Mouse (Mus musculus): ENCODE measurements around the gene Il20rb. TPM values are rescaled to one million over a fixed set of nuclear protein-coding genes. Genes with fewer than 3 reads are reported as not detected.

Il20rb gene
- total and polyA plus RNA-seq, 3 experiments = 0.50 to 1.9 TPM; not detected in 1

DNA sequence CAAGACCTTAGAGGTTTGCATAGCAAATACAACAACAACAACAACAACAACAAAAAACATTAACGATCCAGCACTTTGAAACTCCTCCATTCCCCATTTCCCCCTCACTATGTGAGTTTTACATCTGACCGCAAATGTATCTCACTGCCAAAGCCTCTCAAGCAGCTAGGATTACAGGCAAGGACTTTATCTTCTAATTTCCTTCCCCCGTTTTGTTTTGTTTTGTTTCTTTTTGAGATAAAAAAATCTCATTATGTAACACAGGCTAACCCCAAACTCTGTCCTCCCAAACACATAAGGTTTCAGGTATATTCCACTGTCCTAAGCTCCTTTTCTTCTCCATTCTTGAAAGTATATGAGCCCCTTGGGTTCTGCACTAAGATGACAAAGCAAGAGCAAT, 48.1 kb upstream of the Il20rb start:
- Histone ChIP-seq H3K4me1 (ENCODE audit: control insufficient read depth in 1 of 2, insufficient read depth in 2 of 2, low read length in 2 of 2) (peaks cover 16 to 23% of the 10 kb centered on the region in 2 experiments), H3K27ac (ENCODE audit: control insufficient read depth, low read depth, low read length) (no peak overlapping the region), H3K9ac (ENCODE audit: control insufficient read depth, low read depth, low read length, poor library complexity, severe bottlenecking) (no peak overlapping the region), H3K27me3 (ENCODE audit: control insufficient read depth in 1 of 2, insufficient read depth in 2 of 2, low read length in 2 of 2) (no peaks in the 10 kb centered on the region), H3K79me2 (ENCODE audit: control insufficient read depth, insufficient read depth, low read length, poor library complexity) (peaks cover 54% of the 10 kb centered on the region), H3K9me3 (replicated peaks; ENCODE audit: insufficient read depth, low read length) (no peaks in the 10 kb centered on the region), H3K36me3 (ENCODE audit: control insufficient read depth in 1 of 2, insufficient read depth in 2 of 2, low read length in 2 of 2) (peaks cover 0 to 27% of the 10 kb centered on the region in 2 experiments; a peak in 2 of 4 replicates), H3K4me3 (ENCODE audit: control insufficient read depth in 1 of 2, insufficient read depth in 1 of 2, low read depth in 2 of 2, low read length in 2 of 2) (no peak overlapping the region)
- DNase-seq (ENCODE audit: low read depth, low spot score) = no peak
- TF ChIP-seq CTCF (IDR thresholded peaks at IDR 0.05 in 2 of 3, conservative IDR thresholded peaks at IDR 0.05 in 1 of 3; ENCODE audit: control insufficient read depth in 1 of 3, insufficient read depth in 1 of 3, low read depth in 2 of 3, low read length in 3 of 3, poor library complexity in 1 of 3, severe bottlenecking in 1 of 3) = no peak
- TF ChIP-seq JUND (IDR thresholded peaks at IDR 0.05; ENCODE audit: low read depth, low read length) = no peak
- TF ChIP-seq ZC3H11A (IDR thresholded peaks at IDR 0.05; ENCODE audit: low read depth, low read length) = no peak
- no peak for TF ChIP-seq KAT2A (conservative IDR thresholded peaks at IDR 0.05; ENCODE audit: low read depth, low read length)
- no peak for TF ChIP-seq MAZ (IDR thresholded peaks at IDR 0.05; ENCODE audit: low read depth, low read length)
- no peak for TF ChIP-seq MXI1 (IDR thresholded peaks at IDR 0.05; ENCODE audit: low read depth, low read length)
- TF ChIP-seq TCF12 (IDR thresholded peaks at IDR 0.05; ENCODE audit: low read depth, low read length) = peak; percentile 37; the same call in 1 of the 2 replicates
- TF ChIP-seq MAFK (IDR thresholded peaks at IDR 0.05; ENCODE audit: borderline replicate concordance, low read depth, low read length) = 0 out of 2 replicates have a peak, but pooled peaks have one; percentile 11
- TF ChIP-seq POLR2AphosphoS2 (IDR thresholded peaks at IDR 0.05; ENCODE audit: low read length) = no peak
- no peak for TF ChIP-seq USF2 (IDR thresholded peaks at IDR 0.05; ENCODE audit: borderline replicate concordance in 1 of 2, insufficient read depth in 1 of 2, low read depth in 1 of 2, low read length in 2 of 2)
- TF ChIP-seq TBP (IDR thresholded peaks at IDR 0.05; ENCODE audit: low read depth, low read length) = no peak
- no peak for TF ChIP-seq E2F4 (IDR thresholded peaks at IDR 0.05; ENCODE audit: borderline replicate concordance, low read depth, low read length)
- peak; percentile 74 for TF ChIP-seq RCOR1 (IDR thresholded peaks at IDR 0.05; ENCODE audit: low read depth, low read length)
- no peak for TF ChIP-seq SIN3A (IDR thresholded peaks at IDR 0.05; ENCODE audit: low read length)
- no peak for TF ChIP-seq POLR2AphosphoS5 (IDR thresholded peaks at IDR 0.05; ENCODE audit: borderline replicate concordance, low read depth, low read length)
- TF ChIP-seq ELF1 (IDR thresholded peaks at IDR 0.05; ENCODE audit: low read depth, low read length) = no peak
- no peak for TF ChIP-seq RAD21 (IDR thresholded peaks at IDR 0.05; ENCODE audit: low read depth, low read length)
- no peak for TF ChIP-seq NELFE (IDR thresholded peaks at IDR 0.05; ENCODE audit: low read depth, low read length)
- TF ChIP-seq ZNF384 (IDR thresholded peaks at IDR 0.05; ENCODE audit: low read depth, low read length) = 0 out of 2 replicates have a peak, but pooled peaks have one; percentile 28
- no peak for TF ChIP-seq GABPA (IDR thresholded peaks at IDR 0.05; ENCODE audit: low read depth, low read length)
- no peak for TF ChIP-seq GATA1 (IDR thresholded peaks at IDR 0.05; ENCODE audit: low read depth, low read length)
- no peak for TF ChIP-seq SMC3 (IDR thresholded peaks at IDR 0.05; ENCODE audit: low read depth, low read length)
- TF ChIP-seq NRF1 (IDR thresholded peaks at IDR 0.05; ENCODE audit: insufficient read depth, low read depth, low read length, poor library complexity, severe bottlenecking) = no peak
- TF ChIP-seq UBTF (IDR thresholded peaks at IDR 0.05; ENCODE audit: borderline replicate concordance, insufficient read depth, low read depth, low read length) = no peak
- no peak for TF ChIP-seq MYC (IDR thresholded peaks at IDR 0.05; ENCODE audit: low read depth, low read length)
- TF ChIP-seq CHD2 (IDR thresholded peaks at IDR 0.05; ENCODE audit: low read length) = no peak
- no peak for TF ChIP-seq BHLHE40 (IDR thresholded peaks at IDR 0.05; ENCODE audit: borderline replicate concordance, low read depth, low read length)
- no peak for TF ChIP-seq MEF2A (IDR thresholded peaks at IDR 0.05; ENCODE audit: extremely low read depth, insufficient replicate concordance, low read depth, low read length, poor library complexity, severe bottlenecking)
- TF ChIP-seq CHD1 (IDR thresholded peaks at IDR 0.05; ENCODE audit: low read depth, low read length) = no peak
- peak; percentile 57; the same call in 1 of the 2 replicates for TF ChIP-seq ETS1 (IDR thresholded peaks at IDR 0.05; ENCODE audit: low read depth, low read length)
- TF ChIP-seq MYB (IDR thresholded peaks at IDR 0.05; ENCODE audit: low read depth, low read length) = 0 out of 2 replicates have a peak, but pooled peaks have one; percentile 6
- no peak for TF ChIP-seq MAX (IDR thresholded peaks at IDR 0.05; ENCODE audit: low read length)
- TF ChIP-seq EP300 (IDR thresholded peaks at IDR 0.05; ENCODE audit: low read depth in 1 of 2, low read length in 2 of 2) = peak; percentile 23 to 31; a peak in 3 of 4 replicates
- TF ChIP-seq ZMIZ1 (IDR thresholded peaks at IDR 0.05; ENCODE audit: low read depth, low read length) = no peak
- no peak for TF ChIP-seq TAL1 (IDR thresholded peaks at IDR 0.05; ENCODE audit: low read length)
- no peak for TF ChIP-seq POLR2A (IDR thresholded peaks at IDR 0.05; ENCODE audit: control insufficient read depth in 1 of 2, insufficient read depth in 1 of 2, low read depth in 1 of 2, low read length in 2 of 2, poor library complexity in 1 of 2)
- TF ChIP-seq USF1 (IDR thresholded peaks at IDR 0.05; ENCODE audit: low read depth, low read length) = no peak
- TF ChIP-seq ZKSCAN1 (IDR thresholded peaks at IDR 0.05; ENCODE audit: low read depth, low read length) = no peak

Data from MEL (cell line).